Comparison of ENCODE assay signal across 7 mouse cellular contexts in genomic region chr17:94834067-94834445, GRCm38 (mm10).
DNase-seq lines count a peak whose midpoint lies in the region; ATAC-seq and TF ChIP-seq lines count a peak whose summit lies in the region.
"Not testable (repeated sequence)": the region's sequence is repeated elsewhere in the genome, so short reads cannot be mapped to it uniquely, and the experiment has no call there.

No protein-coding gene starts in this region.

- not testable (repeated sequence) for H3K27me3 ChIP-seq in heart, embryonic 12.5 days (replicated peaks); intestine, embryonic 15.5 days (replicated peaks); limb, embryonic 14.5 days (ENCODE audit: control insufficient read depth, insufficient read depth, low read length); neural tube, embryonic 14.5 days (ENCODE audit: control insufficient read depth, insufficient read depth, low read length)

- H3K9me3 ChIP-seq in heart, embryonic 12.5 days (replicated peaks); intestine, embryonic 15.5 days; neural tube, embryonic 14.5 days (ENCODE audit: control insufficient read depth, low read length): not testable (repeated sequence)
- peaks cover 14% of the 10 kb centered on the region; the same call in 1 of the 2 replicates for H3K9me3 ChIP-seq in limb, embryonic 14.5 days (ENCODE audit: control insufficient read depth, low read length)

- H3K36me3 ChIP-seq in heart, embryonic 12.5 days: 0 out of 2 replicates have a peak, but pooled peaks cover 11% of the 10 kb centered on the region
- H3K36me3 ChIP-seq in intestine, embryonic 15.5 days; limb, embryonic 14.5 days (ENCODE audit: control insufficient read depth, insufficient read depth, low read length); neural tube, embryonic 14.5 days (ENCODE audit: control insufficient read depth, insufficient read depth, low read length): not testable (repeated sequence)

- TF ChIP-seq POLR2A in limb, embryonic 14.5 days (IDR thresholded peaks at IDR 0.05; ENCODE audit: borderline replicate concordance, extremely low read depth, insufficient read depth, insufficient read length): not testable (repeated sequence)

- peak overlapping the region; percentile 84 for H3K9ac ChIP-seq in heart, embryonic 12.5 days
- H3K9ac ChIP-seq in intestine, embryonic 15.5 days: peak overlapping the region; percentile 70
- H3K9ac ChIP-seq in limb, embryonic 14.5 days (ENCODE audit: low read depth, low read length, severe bottlenecking): peak overlapping the region; percentile 70
- peak overlapping the region; percentile 52 for H3K9ac ChIP-seq in neural tube, embryonic 14.5 days (replicated peaks; ENCODE audit: low read depth, low read length)

- WGBS in heart, embryonic 12.5 days: 8% methylated on average over 9 of the region's 9 CpGs
- WGBS in intestine, embryonic 15.5 days: 4% methylated on average over 9 of the region's 9 CpGs
- WGBS in limb, embryonic 14.5 days: 3% methylated on average over 9 of the region's 9 CpGs
- 6% methylated on average over 9 of the region's 9 CpGs for WGBS in neural tube, embryonic 14.5 days

- H3K4me2 ChIP-seq in heart, embryonic 12.5 days: peak overlapping the region; percentile 93
- peak overlapping the region; percentile 78 for H3K4me2 ChIP-seq in intestine, embryonic 15.5 days (replicated peaks)
- H3K4me2 ChIP-seq in limb, embryonic 14.5 days (replicated peaks; ENCODE audit: low read depth, low read length, severe bottlenecking): peak overlapping the region; percentile 71
- H3K4me2 ChIP-seq in neural tube, embryonic 14.5 days (ENCODE audit: low read depth, low read length): peak overlapping the region; percentile 77

- ATAC-seq in erythroblast, adult 5-6 weeks (replicated peaks; ENCODE audit: low FRiP score, poor library complexity, severe bottlenecking): peak; percentile 49; the same call in 1 of the 2 replicates
- not testable (repeated sequence) for ATAC-seq in heart, embryonic 12.5 days (ENCODE audit: insufficient number of reproducible peaks, low FRiP score); intestine, embryonic 15.5 days; limb, embryonic 14.5 days (ENCODE audit: low FRiP score, low read depth); neural tube, embryonic 14.5 days (ENCODE audit: low read depth)

- peak overlapping the region; percentile 78 for H3K4me3 ChIP-seq in heart, embryonic 12.5 days
- peak overlapping the region; percentile 69 for H3K4me3 ChIP-seq in intestine, embryonic 15.5 days (replicated peaks)
- H3K4me3 ChIP-seq in limb, embryonic 14.5 days (replicated peaks; ENCODE audit: low read length): peak overlapping the region; percentile 65
- peak overlapping the region; percentile 55 for H3K4me3 ChIP-seq in neural tube, embryonic 14.5 days (ENCODE audit: low read depth, low read length)

- DNase-seq in ZHBTc4 (ENCODE audit: low read depth, low spot score): peak; percentile 56
- not testable (repeated sequence) for DNase-seq in limb, embryonic 14.5 days (ENCODE audit: low spot score)
- DNase-seq in lung, postnatal 10 days: peak; percentile 1

- not testable (repeated sequence) for H3K4me1 ChIP-seq in heart, embryonic 12.5 days (replicated peaks); intestine, embryonic 15.5 days (replicated peaks); limb, embryonic 14.5 days (ENCODE audit: control insufficient read depth, insufficient read depth, low read length); neural tube, embryonic 14.5 days (ENCODE audit: control insufficient read depth, insufficient read depth, low read length)

- peak overlapping the region; percentile 78 for H3K27ac ChIP-seq in heart, embryonic 12.5 days (ENCODE audit: poor library complexity, severe bottlenecking)
- H3K27ac ChIP-seq in intestine, embryonic 15.5 days: peak overlapping the region; percentile 91
- H3K27ac ChIP-seq in limb, embryonic 14.5 days (replicated peaks; ENCODE audit: low read depth, low read length): peak overlapping the region; percentile 75
- H3K27ac ChIP-seq in neural tube, embryonic 14.5 days (ENCODE audit: low read depth, low read length): peak overlapping the region; percentile 69
